ENCODE assay signal across 25 mouse cellular contexts in the genomic region with DNA sequence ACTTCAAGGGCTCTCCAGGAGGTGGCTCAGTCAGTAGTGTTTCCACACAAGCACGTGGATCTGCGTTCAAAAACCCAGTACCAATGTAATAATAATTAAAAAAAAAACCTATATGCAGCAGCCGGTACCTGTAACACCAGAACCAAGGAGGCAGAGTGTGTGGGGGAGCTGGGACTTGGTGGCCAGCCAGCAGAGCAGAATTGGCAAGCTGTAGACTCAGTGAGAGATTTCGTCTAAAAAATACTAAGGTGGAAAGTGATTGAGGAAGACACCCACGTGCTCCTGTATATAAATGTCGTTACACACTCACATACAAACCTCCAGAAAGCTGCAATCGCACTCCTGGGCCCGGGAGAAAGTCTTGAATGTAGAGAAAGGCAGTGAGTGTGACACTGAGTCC. TPM values are rescaled to one million over a fixed set of nuclear protein-coding genes. Genes with fewer than 3 reads are reported as not detected.
DNase-seq lines count a peak whose midpoint lies in the region; ATAC-seq and TF ChIP-seq lines count a peak whose summit lies in the region.
"Had no signal": no experiment of that assay in that cellular context is flagged by ENCODE, and none has a peak within 500 bp of the region (broad histone marks: within the 10 kb centered on the region; RNA-seq: fewer than 3 reads in every experiment).

No protein-coding gene starts in this region.

- no peaks in the 10 kb centered on the region; the same call in 1 of the 2 replicates for H3K36me3 ChIP-seq in hindbrain, embryonic 14.5 days (replicated peaks; ENCODE audit: control insufficient read depth, insufficient read depth)
- H3K36me3 ChIP-seq in forebrain, embryonic 10.5 days (replicated peaks) = no peaks in the 10 kb centered on the region
- H3K36me3 ChIP-seq: embryonic facial prominence, embryonic 12.5 days; G1E; limb, embryonic 12.5 days; midbrain, embryonic 13.5 days had no signal

- DNase-seq in layer of hippocampus, adult 18-20 months (ENCODE audit: low spot score in 2 of 2) = peak; percentile 33 to 66
- peak; percentile 43 to 71 for DNase-seq in left cerebral cortex, adult 2 months (ENCODE audit: extremely low spot score in 1 of 2, low spot score in 2 of 2)
- peak; percentile 79 for DNase-seq in right cerebral cortex, adult 2 months (ENCODE audit: low spot score in 2 of 2)
- no peak for DNase-seq in hindbrain, embryonic 14.5 days (ENCODE audit: low spot score)
- DNase-seq in kidney, postnatal 25 days = no peak
- no peak for DNase-seq in forebrain, embryonic 10.5 days (ENCODE audit: extremely low spot score, low spot score)
- no peak for DNase-seq in kidney, postnatal 14 days
- DNase-seq: cerebellum, adult 18-20 months; heart, postnatal 36 days; kidney, adult 11 months; kidney, postnatal 10 days; thymus, postnatal 4 days had no signal

- no peak overlapping the region for H3K9ac ChIP-seq in hindbrain, embryonic 14.5 days
- H3K9ac ChIP-seq: embryonic facial prominence, embryonic 12.5 days; limb, embryonic 12.5 days; liver, embryonic 14.5 days; midbrain, embryonic 13.5 days; neural tube, embryonic 15.5 days had no signal

- no peak overlapping the region for H3K4me3 ChIP-seq in left cerebral cortex, adult 2 months
- no peak overlapping the region for H3K4me3 ChIP-seq in hindbrain, embryonic 14.5 days (replicated peaks; ENCODE audit: low read length)
- no peak overlapping the region for H3K4me3 ChIP-seq in forebrain, embryonic 10.5 days
- H3K4me3 ChIP-seq: embryonic facial prominence, embryonic 12.5 days; limb, embryonic 12.5 days; midbrain, embryonic 13.5 days; neural tube, embryonic 15.5 days had no signal

- ATAC-seq in frontal cortex, adult (ENCODE audit: low TSS enrichment) = peak; percentile 84
- no peak for ATAC-seq in hindbrain, embryonic 14.5 days (ENCODE audit: low FRiP score)
- ATAC-seq: hindbrain, embryonic 16.5 days; midbrain, embryonic 13.5 days had no signal

- WGBS in hindbrain, embryonic 14.5 days = 81% methylated on average over 8 of the region's 8 CpGs
- 88% methylated on average over 8 of the region's 8 CpGs for WGBS in forebrain, embryonic 10.5 days

- no peak for TF ChIP-seq CTCF in left cerebral cortex, adult 2 months (IDR thresholded peaks at IDR 0.05)

- intact Hi-C loops in left cerebral cortex, adult 2 months (cut with DNase I) = no loop called here

- H3K27ac ChIP-seq in left cerebral cortex, adult 2 months = no peak overlapping the region
- H3K27ac ChIP-seq in hindbrain, embryonic 14.5 days = no peak overlapping the region
- no peak overlapping the region for H3K27ac ChIP-seq in forebrain, embryonic 10.5 days
- H3K27ac ChIP-seq: embryonic facial prominence, embryonic 12.5 days; limb, embryonic 12.5 days; liver, embryonic 14.5 days; midbrain, embryonic 13.5 days; neural tube, embryonic 15.5 days had no signal

- no peak overlapping the region for H3K4me2 ChIP-seq in hindbrain, embryonic 14.5 days (replicated peaks)
- H3K4me2 ChIP-seq: embryonic facial prominence, embryonic 12.5 days; heart, embryonic 11.5 days; limb, embryonic 12.5 days; midbrain, embryonic 13.5 days; neural tube, embryonic 15.5 days had no signal

- no peaks in the 10 kb centered on the region for H3K4me1 ChIP-seq in hindbrain, embryonic 14.5 days (replicated peaks; ENCODE audit: control insufficient read depth, insufficient read depth, low read length)
- no peaks in the 10 kb centered on the region for H3K4me1 ChIP-seq in forebrain, embryonic 10.5 days
- H3K4me1 ChIP-seq: embryonic facial prominence, embryonic 12.5 days; limb, embryonic 12.5 days; midbrain, embryonic 13.5 days; neural tube, embryonic 15.5 days had no signal

- no peaks in the 10 kb centered on the region for H3K9me3 ChIP-seq in hindbrain, embryonic 14.5 days (ENCODE audit: control insufficient read depth, low read length)
- H3K9me3 ChIP-seq in forebrain, embryonic 10.5 days = no peaks in the 10 kb centered on the region
- H3K9me3 ChIP-seq: embryonic facial prominence, embryonic 12.5 days; limb, embryonic 12.5 days; midbrain, embryonic 13.5 days; neural tube, embryonic 15.5 days had no signal

- no peaks in the 10 kb centered on the region for H3K27me3 ChIP-seq in hindbrain, embryonic 14.5 days (ENCODE audit: control insufficient read depth, insufficient read depth, low read length)
- no peaks in the 10 kb centered on the region for H3K27me3 ChIP-seq in forebrain, embryonic 10.5 days (ENCODE audit: poor library complexity, severe bottlenecking)
- H3K27me3 ChIP-seq: embryonic facial prominence, embryonic 12.5 days; limb, embryonic 12.5 days; midbrain, embryonic 13.5 days; neural tube, embryonic 15.5 days had no signal

RNA-seq across cellular contexts. Expression of a gene that starts 43.3 kb away (rescaled TPM):
- total RNA-seq in layer of hippocampus, adult 18-20 months (2021) = not detected
- under 1 TPM in 1 of 2 experiments, not detected in 1; 0.50 TPM for total RNA-seq in left cerebral cortex, adult 2 months (2021)
- polyA plus RNA-seq in hindbrain, embryonic 14.5 days (2014; fragmentation: Nextera tagmentation; extraction: Ambion mirVana) = not detected in 2 replicates
- polyA plus RNA-seq in forebrain, embryonic 10.5 days (2016; fragmentation: Nextera tagmentation; extraction: Ambion mirVana) = not detected in 2 replicates
- total RNA-seq: gastrocnemius, postnatal 4 days; heart, postnatal 36 days had no signal
- polyA plus RNA-seq: cortical plate, adult 2 months; embryonic facial prominence, embryonic 12.5 days; G1E; heart, embryonic 11.5 days; hindbrain, embryonic 16.5 days; limb, embryonic 12.5 days; liver, embryonic 14.5 days; lung, embryonic 16.5 days; neural tube, embryonic 15.5 days; stomach, embryonic 16.5 days had no signal

Comparison
In these comparisons a context has a peak if more than half of its experiments do, and no peak if none do; other contexts are left out.
1. DNase-seq: peak in layer of hippocampus, adult 18-20 months (2 of 2), left cerebral cortex, adult 2 months (2 of 2) and right cerebral cortex, adult 2 months (2 of 2); none in hindbrain, embryonic 14.5 days (single experiment), kidney, postnatal 25 days (0 of 2), forebrain, embryonic 10.5 days (single experiment) and kidney, postnatal 14 days (single experiment).